Mouse (Mus musculus): Measurements from ENCODE around the gene Gm13289. TPM values are rescaled to one million over a fixed set of nuclear protein-coding genes. Genes with fewer than 3 reads are reported as not detected.
"Not testable (repeated sequence)": the region's sequence is repeated elsewhere in the genome, so short reads cannot be mapped to it uniquely, and the experiment has no call there.

Gene Gm13289
- polyA plus RNA-seq (2012; ENCODE audit: insufficient read depth, insufficient read length, low replicate concordance, missing spikeins), result not detected in 2 replicates

DNA sequence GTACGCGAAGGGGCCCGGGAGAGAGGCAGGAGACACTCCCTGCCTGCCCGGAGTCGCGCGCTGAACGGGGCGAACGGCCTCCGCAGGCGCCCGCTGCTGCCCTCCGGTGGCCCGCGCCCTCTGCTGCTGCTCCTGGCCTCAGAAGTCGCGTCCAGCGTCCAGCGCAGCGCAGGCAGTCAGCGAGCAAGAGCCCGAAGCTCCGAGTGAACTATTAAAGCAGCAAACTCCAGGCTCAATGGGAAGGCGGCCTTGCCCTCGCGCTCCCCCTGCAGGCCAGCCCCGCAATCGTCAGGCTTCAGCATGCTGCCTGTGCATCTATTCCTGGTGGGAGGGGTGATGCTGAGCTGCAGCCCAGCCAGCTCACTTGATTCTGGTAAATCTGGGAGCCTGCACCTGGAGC, at the start of gene Gm13289:
Gene Gm13289 (plus strand): TSS at position 301 of the 400 bp plus-strand sequence.
- no CpG with 5 or more reads among the region's 29 CpGs for WGBS
- H3K4me3 ChIP-seq (ENCODE audit: insufficient read depth, low read depth, low read length); H3K27ac ChIP-seq (ENCODE audit: insufficient read depth, low read depth, low read length); H3K4me1 ChIP-seq (ENCODE audit: control insufficient read depth, insufficient read depth, low read length): not testable (repeated sequence)

DNA sequence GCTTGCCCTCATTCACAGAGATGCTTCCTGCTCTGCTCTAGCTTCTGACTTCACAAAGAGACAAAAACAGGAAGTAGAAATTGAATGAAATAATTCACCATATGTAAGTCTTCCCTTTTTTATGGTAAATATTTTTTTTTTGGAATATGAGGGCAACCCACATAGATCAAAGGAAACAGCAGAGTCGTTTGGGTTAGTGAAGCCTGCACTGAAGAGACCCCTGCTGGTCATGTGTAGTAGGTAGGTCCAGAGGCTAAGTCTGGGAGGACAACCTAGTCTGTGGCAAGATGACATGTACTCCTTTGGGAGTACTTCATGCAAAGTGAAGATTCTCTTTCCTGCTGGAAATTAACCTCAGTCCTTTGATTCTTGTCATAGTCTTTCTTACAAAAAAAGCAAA, 49.4 kb upstream of the Gm13289 start:
- whole genome bisulfite sequencing, result 5% methylated on average over 1 of the region's 1 CpGs
- TF ChIP-seq POLR2A (IDR thresholded peaks at IDR 0.05; ENCODE audit: insufficient read depth, low read depth, low read length) (no peak), CTCF (IDR thresholded peaks at IDR 0.05; ENCODE audit: insufficient read depth, low read depth, low read length) (no peak)
- Histone ChIP-seq H3K4me1 (ENCODE audit: control insufficient read depth, insufficient read depth, low read length) (no peaks in the 10 kb centered on the region), H3K27ac (ENCODE audit: insufficient read depth, low read depth, low read length) (no peak overlapping the region), H3K4me3 (ENCODE audit: insufficient read depth, low read depth, low read length) (no peak overlapping the region)

DNA sequence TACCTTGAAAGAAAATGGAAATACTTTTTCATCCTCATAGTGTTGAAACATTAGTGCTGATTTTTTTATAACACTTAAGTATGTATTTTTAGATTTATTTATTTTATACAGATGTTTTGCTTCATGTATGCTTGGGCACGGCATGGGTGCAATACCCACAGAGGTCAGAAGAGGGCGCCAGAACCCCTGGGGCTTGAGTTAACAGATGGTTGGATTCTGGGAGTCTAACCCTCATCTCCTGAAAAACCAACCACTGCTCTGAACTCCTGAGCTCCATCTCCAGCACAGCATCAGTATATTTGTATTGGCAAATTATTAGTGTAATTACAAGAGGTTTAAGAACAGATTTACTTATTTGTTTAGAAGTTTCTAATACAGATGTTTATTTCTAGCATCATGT, 38.2 kb upstream of the Gm13289 start:
- Histone ChIP-seq H3K4me3 (ENCODE audit: insufficient read depth, low read depth, low read length) (no peak overlapping the region), H3K27ac (ENCODE audit: insufficient read depth, low read depth, low read length) (no peak overlapping the region), H3K4me1 (ENCODE audit: control insufficient read depth, insufficient read depth, low read length) (no peaks in the 10 kb centered on the region)
- WGBS, result 3% methylated on average over 2 of the region's 2 CpGs
- TF ChIP-seq CTCF (IDR thresholded peaks at IDR 0.05; ENCODE audit: insufficient read depth, low read depth, low read length), result peak; percentile 77; the same call in 1 of the 2 replicates
- TF ChIP-seq POLR2A (IDR thresholded peaks at IDR 0.05; ENCODE audit: insufficient read depth, low read depth, low read length), result no peak

GRCm38 (mm10) chr4:88739036-88739435, 37.7 kb upstream of the Gm13289 start:
- WGBS, result 89% methylated on average over 6 of the region's 6 CpGs
- no peak overlapping the region for H3K27ac ChIP-seq (ENCODE audit: insufficient read depth, low read depth, low read length)
- no peak overlapping the region for H3K4me3 ChIP-seq (ENCODE audit: insufficient read depth, low read depth, low read length)
- TF ChIP-seq CTCF (IDR thresholded peaks at IDR 0.05; ENCODE audit: insufficient read depth, low read depth, low read length) (no peak), POLR2A (IDR thresholded peaks at IDR 0.05; ENCODE audit: insufficient read depth, low read depth, low read length) (no peak)
- no peaks in the 10 kb centered on the region for H3K4me1 ChIP-seq (ENCODE audit: control insufficient read depth, insufficient read depth, low read length)

DNA sequence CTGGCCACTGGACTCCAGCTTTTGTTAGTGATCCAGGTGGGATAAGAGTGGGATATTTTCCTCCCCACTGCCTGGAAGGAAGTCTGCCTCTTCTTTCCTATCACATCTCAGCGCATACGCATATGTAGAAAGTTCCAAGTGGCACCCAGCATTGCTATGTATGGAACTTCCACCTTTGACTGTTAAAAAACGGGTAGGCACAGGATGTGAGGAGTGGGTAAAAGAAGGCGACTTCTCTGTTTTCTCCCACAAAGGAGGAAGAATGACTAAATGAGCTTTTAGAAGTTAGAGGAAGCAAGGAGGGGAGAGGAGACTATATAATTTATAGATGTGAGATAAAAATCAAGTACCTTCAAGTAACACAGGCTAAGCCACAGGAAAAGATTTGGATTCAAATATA, 35.3 kb upstream of the Gm13289 start:
- no peak overlapping the region for H3K4me3 ChIP-seq (ENCODE audit: insufficient read depth, low read depth, low read length)
- WGBS, result 94% methylated on average over 4 of the region's 4 CpGs
- no peaks in the 10 kb centered on the region for H3K4me1 ChIP-seq (ENCODE audit: control insufficient read depth, insufficient read depth, low read length)
- TF ChIP-seq CTCF (IDR thresholded peaks at IDR 0.05; ENCODE audit: insufficient read depth, low read depth, low read length) (no peak), POLR2A (IDR thresholded peaks at IDR 0.05; ENCODE audit: insufficient read depth, low read depth, low read length) (no peak)
- H3K27ac ChIP-seq (ENCODE audit: insufficient read depth, low read depth, low read length), result no peak overlapping the region

DNA sequence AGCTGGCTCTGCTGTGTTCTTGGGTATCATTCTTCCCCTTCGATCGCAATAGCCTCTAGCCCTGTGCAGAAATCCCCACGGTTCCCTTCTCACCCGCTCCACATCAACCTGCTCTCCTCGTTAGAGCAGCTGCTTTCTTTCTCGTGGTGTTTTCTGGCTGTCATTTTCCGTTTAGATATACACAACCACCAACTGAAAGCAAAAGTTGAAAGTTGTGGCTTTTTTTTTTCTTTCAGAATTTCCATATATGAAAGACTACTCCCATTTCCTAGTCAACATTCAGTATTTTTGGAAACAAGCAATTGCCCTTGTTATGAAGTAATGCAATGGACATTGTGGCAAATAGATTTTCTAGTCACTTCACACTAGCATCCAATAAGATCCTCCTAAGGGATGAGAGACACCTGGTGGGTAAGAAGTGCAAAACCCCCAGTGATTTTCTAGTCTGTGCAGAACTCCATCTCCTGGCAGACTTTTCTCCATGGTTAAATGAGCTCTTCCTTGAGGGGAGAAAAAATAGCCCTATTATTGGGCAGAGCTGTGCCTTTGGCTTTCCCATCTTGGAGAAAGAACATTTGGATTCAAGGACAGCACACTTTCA, 33.9 kb upstream of the Gm13289 start:
- no peak overlapping the region for H3K27ac ChIP-seq (ENCODE audit: insufficient read depth, low read depth, low read length)
- no peak overlapping the region for H3K4me3 ChIP-seq (ENCODE audit: insufficient read depth, low read depth, low read length)
- 76% methylated on average over 7 of the region's 7 CpGs for WGBS
- TF ChIP-seq CTCF (IDR thresholded peaks at IDR 0.05; ENCODE audit: insufficient read depth, low read depth, low read length), result no peak
- TF ChIP-seq POLR2A (IDR thresholded peaks at IDR 0.05; ENCODE audit: insufficient read depth, low read depth, low read length), result no peak
- no peaks in the 10 kb centered on the region for H3K4me1 ChIP-seq (ENCODE audit: control insufficient read depth, insufficient read depth, low read length)

- 61% methylated on average over 3 of the region's 3 CpGs for WGBS
- TF ChIP-seq POLR2A (IDR thresholded peaks at IDR 0.05; ENCODE audit: insufficient read depth, low read depth, low read length) (no peak), CTCF (IDR thresholded peaks at IDR 0.05; ENCODE audit: insufficient read depth, low read depth, low read length) (no peak)
Measured at GRCm38 (mm10) chr4:88744207-88744606, 32.5 kb upstream of the Gm13289 start.

GRCm38 (mm10) chr4:88749926-88750325, 26.8 kb upstream of the Gm13289 start:
- no peak for TF ChIP-seq CTCF (IDR thresholded peaks at IDR 0.05; ENCODE audit: insufficient read depth, low read depth, low read length)
- no peak for TF ChIP-seq POLR2A (IDR thresholded peaks at IDR 0.05; ENCODE audit: insufficient read depth, low read depth, low read length)
- Histone ChIP-seq H3K27ac (ENCODE audit: insufficient read depth, low read depth, low read length) (no peak overlapping the region), H3K4me3 (ENCODE audit: insufficient read depth, low read depth, low read length) (no peak overlapping the region), H3K4me1 (ENCODE audit: control insufficient read depth, insufficient read depth, low read length) (no peaks in the 10 kb centered on the region)
- WGBS, result 74% methylated on average over 6 of the region's 6 CpGs

More at GRCm38 (mm10) chr4:88744207-88744606, 32.5 kb upstream of the Gm13289 start:
- H3K27ac ChIP-seq (ENCODE audit: insufficient read depth, low read depth, low read length), result no peak overlapping the region
- no peak overlapping the region for H3K4me3 ChIP-seq (ENCODE audit: insufficient read depth, low read depth, low read length)
- H3K4me1 ChIP-seq (ENCODE audit: control insufficient read depth, insufficient read depth, low read length), result no peaks in the 10 kb centered on the region

- not testable (repeated sequence) for H3K27ac ChIP-seq (ENCODE audit: insufficient read depth, low read depth, low read length); H3K4me1 ChIP-seq (ENCODE audit: control insufficient read depth, insufficient read depth, low read length); H3K4me3 ChIP-seq (ENCODE audit: insufficient read depth, low read depth, low read length)
- 80% methylated on average over 15 of the region's 15 CpGs for WGBS
Measured at GRCm38 (mm10) chr4:88754818-88755340, 21.8 kb upstream of the Gm13289 start, which contains the start of gene Gm13271. Gm13271 (plus strand) TSS chr4:88754868.

GRCm38 (mm10) chr4:88756581-88757513, 19.9 kb upstream of the Gm13289 start:
- peak overlapping the region; percentile 43 for H3K4me3 ChIP-seq (ENCODE audit: insufficient read depth, low read depth, low read length)
- whole genome bisulfite sequencing, result 10% methylated on average over 29 of the region's 31 CpGs
- H3K27ac ChIP-seq (ENCODE audit: insufficient read depth, low read depth, low read length), result peak overlapping the region; percentile 4; the same call in 1 of the 2 replicates
- H3K4me1 ChIP-seq (ENCODE audit: control insufficient read depth, insufficient read depth, low read length), result not testable (repeated sequence)
